Mouse (Mus musculus) megakaryocyte, embryonic 14.5 days (primary cell): Measurements from ENCODE around the gene Palm. TPM values are rescaled to one million over a fixed set of nuclear protein-coding genes. Genes with fewer than 3 reads are reported as not detected.

Experiments used
- H3K27me3 ChIP-seq: replicated peaks from 2 replicates; pipeline ENCODE3; 2012; ENCODE audit warnings: inconsistent platforms
- H3K36me3 ChIP-seq: replicated peaks from 2 replicates; pipeline ENCODE3; 2012; ENCODE audit warnings: low read length, inconsistent platforms, mixed read lengths
- H3K4me1 ChIP-seq: 2 replicates; pipeline ENCODE4 v1.6.1; 2012; ENCODE audit warnings: inconsistent platforms
- H3K4me3 ChIP-seq: replicated peaks from 2 replicates; pipeline ENCODE3; 2012; ENCODE audit warnings: moderate library complexity, mild to moderate bottlenecking, inconsistent platforms
- H3K9me3 ChIP-seq: 2 replicates; pipeline ENCODE4 v1.6.1; 2012; ENCODE audit warnings: inconsistent platforms
- FLI1 ChIP-seq: IDR thresholded peaks from 2 replicates; pipeline ENCODE4 v1.6.1; 2012; ENCODE audit warnings: low read length, inconsistent platforms, mixed read lengths
- GATA1 ChIP-seq: IDR thresholded peaks from 3 replicates; pipeline ENCODE4 v1.6.1; 2012; ENCODE audit warnings: mixed read lengths, low read length, inconsistent platforms, borderline replicate concordance
- polyA plus RNA-seq: library from polyadenylated mRNA; stranded (reverse); fragments of >175 nt; gene quantifications from 2 replicates; pipeline ENCODE4 v1.2.3, GENCODE M21; 2012; ENCODE audit warnings: low replicate concordance; ENCODE audit not compliant: insufficient read depth

Gene Palm
- polyA plus RNA-seq, 1 experiment: 39.0 TPM

DNA sequence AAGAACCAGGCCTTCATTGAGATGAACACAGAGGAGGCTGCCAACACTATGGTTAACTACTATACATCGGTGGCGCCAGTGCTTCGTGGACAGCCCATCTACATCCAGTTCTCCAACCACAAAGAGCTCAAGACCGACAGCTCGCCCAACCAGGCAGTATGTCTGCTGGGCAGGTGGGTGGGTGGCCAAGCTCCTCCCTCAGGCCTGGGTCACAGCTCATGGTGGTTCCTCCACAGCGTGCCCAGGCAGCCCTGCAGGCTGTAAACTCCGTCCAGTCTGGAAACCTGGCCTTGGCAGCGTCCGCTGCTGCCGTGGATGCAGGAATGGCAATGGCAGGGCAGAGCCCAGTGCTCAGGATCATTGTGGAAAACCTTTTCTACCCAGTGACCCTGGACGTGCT lies 65.7 kb downstream of the Palm start:
- Histone ChIP-seq H3K4me1 (peaks cover 67% of the 10 kb centered on the region), H3K4me3 (no peak overlapping the region), H3K36me3 (peaks cover 75% of the 10 kb centered on the region), H3K9me3 (no peaks in the 10 kb centered on the region), H3K27me3 (no peaks in the 10 kb centered on the region)
- TF ChIP-seq FLI1: no peak

DNA sequence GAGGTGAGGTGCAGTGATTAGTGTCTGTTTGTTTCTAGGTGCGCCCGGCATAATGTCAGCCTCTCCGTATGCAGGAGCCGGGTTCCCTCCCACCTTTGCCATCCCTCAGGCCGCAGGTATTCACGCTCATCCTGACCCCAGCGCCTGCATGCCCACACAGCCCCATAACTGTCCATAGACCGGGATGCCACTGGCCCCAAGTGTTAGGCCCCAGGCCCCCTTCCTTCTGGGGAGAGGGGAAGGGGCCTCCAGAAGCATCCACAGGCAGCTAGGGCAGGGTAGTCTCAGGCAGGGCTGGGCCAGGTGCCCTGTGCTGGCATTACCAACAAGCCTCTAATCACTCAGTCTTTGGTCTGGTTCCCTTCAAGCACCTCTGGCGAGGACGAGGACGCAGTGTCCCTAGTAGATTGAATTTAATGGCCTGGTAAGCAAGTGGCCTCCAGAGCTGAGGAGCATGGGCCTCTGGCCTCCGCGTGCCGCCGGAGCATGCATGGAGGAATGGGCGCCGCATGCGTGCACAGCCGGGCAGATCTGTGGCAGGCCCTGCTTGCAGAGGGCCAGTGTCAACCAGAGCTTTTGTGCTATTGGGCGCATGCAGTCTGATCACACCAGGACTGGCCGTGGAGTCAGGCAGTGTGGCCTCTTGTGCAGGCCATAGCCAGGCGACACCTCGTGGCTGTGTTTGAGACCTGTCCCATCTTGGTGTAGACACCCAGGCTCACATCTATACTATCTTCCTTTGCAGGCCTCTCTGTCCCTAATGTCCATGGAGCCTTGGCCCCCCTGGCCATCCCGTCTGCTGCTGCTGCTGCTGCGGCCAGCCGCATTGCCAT lies 66.9 kb downstream of the Palm start:
- TF ChIP-seq GATA1: no peak
- TF ChIP-seq FLI1: no peak
- H3K4me1 ChIP-seq: peaks cover 76% of the 10 kb centered on the region
- H3K4me3 ChIP-seq: peak overlapping the region; percentile 53
- no peaks in the 10 kb centered on the region for H3K27me3 ChIP-seq
- no peaks in the 10 kb centered on the region for H3K9me3 ChIP-seq
- peaks cover 85% of the 10 kb centered on the region for H3K36me3 ChIP-seq

DNA sequence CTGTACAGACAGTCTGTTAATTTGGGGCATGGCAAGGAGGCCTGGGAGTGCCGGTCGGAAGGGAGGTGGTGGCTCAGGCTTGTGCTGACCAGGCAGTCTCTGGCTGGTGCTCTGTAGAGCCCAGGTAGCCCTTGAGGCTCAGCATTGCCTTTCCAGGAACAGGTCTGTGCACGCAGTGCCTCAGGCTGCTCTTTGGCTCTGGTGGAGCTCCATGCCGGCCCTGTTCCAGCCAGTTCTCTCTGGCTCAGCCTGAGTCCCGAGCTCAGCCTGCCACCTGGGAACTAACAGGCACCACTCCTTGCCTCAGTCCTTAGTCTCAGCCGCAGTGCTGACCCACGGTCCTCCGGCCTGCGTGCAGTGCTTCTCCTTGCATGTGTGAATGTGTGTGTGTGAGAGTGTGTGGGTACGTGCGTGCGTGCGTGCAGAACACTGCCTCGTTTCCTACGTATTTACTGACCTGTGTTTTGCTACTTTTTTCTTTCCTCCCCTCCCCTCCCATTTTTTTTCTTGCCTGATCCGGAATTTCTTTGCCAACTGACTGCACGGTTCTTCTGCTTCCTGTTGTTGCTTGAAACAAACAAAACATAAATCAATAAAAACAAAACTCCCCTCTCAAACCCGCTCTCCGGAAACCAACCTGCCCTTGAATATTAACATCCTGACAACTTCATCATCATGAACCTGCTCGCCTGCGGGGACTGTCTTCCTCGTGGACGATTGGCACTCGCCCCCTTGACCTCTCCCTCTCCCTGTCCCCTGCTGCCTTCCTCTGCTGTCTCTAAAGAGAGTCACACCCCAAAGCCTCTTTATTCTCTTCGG lies 68.1 kb downstream of the Palm start:
- Histone ChIP-seq H3K9me3 (no peaks in the 10 kb centered on the region), H3K36me3 (peaks cover 92% of the 10 kb centered on the region), H3K4me1 (peaks cover 84% of the 10 kb centered on the region), H3K27me3 (no peaks in the 10 kb centered on the region), H3K4me3 (peak overlapping the region; percentile 9)
- TF ChIP-seq GATA1: no peak
- no peak for TF ChIP-seq FLI1

DNA sequence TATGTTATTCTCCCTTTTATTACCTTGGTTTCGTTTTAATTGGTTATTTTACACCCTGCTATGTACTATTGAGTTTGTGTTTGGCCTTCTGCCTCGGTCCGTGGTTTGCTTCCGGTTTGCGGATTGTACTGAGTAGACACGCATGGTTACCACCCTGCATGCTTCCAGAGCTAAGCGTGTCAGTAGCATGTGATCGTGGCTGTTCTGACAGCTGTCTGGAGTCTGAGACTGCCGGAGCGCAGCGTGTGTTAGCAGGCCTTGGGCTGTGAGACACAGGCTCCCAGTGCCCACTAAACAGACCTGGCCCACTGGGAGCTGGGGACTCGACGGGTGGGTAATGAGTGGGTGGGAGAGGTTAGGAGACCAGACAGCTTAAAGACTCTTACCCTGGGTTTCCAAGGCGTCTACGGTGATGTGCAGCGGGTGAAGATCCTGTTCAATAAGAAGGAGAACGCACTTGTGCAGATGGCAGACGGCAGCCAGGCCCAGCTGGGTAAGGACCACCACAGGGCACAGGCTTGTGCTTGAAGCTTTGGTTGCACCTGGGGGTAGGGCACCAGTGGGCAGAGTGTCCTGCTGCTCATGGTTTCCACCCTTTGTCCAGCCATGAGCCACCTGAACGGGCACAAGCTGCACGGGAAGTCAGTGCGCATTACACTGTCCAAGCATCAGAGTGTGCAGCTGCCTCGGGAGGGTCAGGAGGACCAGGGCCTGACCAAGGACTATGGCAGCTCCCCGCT lies 68.8 kb downstream of the Palm start:
- Histone ChIP-seq H3K4me1 (peaks cover 84% of the 10 kb centered on the region), H3K27me3 (no peaks in the 10 kb centered on the region), H3K36me3 (peaks cover 86% of the 10 kb centered on the region), H3K4me3 (no peak overlapping the region), H3K9me3 (no peaks in the 10 kb centered on the region)
- TF ChIP-seq FLI1 (no peak), GATA1 (no peak)

DNA sequence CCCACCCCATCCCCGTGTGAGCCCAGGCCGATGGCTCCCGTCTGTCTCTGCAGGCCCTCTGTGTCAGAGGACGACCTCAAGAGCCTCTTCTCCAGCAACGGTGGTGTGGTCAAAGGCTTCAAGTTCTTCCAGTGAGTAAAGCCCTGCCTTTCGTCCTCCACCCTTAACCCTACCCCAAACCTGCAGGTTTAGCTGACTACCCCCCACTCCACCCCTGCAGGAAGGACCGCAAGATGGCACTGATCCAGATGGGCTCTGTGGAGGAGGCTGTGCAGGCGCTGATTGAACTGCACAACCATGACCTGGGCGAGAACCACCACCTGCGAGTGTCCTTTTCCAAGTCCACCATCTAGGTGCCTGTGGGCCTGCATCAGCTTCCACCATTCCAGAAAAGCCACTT lies 69.6 kb downstream of the Palm start:
- TF ChIP-seq GATA1 (no peak), FLI1 (no peak)
- H3K4me1 ChIP-seq: peaks cover 79% of the 10 kb centered on the region
- no peaks in the 10 kb centered on the region for H3K9me3 ChIP-seq
- H3K4me3 ChIP-seq: no peak overlapping the region
- no peaks in the 10 kb centered on the region for H3K27me3 ChIP-seq
- peaks cover 79% of the 10 kb centered on the region for H3K36me3 ChIP-seq

DNA sequence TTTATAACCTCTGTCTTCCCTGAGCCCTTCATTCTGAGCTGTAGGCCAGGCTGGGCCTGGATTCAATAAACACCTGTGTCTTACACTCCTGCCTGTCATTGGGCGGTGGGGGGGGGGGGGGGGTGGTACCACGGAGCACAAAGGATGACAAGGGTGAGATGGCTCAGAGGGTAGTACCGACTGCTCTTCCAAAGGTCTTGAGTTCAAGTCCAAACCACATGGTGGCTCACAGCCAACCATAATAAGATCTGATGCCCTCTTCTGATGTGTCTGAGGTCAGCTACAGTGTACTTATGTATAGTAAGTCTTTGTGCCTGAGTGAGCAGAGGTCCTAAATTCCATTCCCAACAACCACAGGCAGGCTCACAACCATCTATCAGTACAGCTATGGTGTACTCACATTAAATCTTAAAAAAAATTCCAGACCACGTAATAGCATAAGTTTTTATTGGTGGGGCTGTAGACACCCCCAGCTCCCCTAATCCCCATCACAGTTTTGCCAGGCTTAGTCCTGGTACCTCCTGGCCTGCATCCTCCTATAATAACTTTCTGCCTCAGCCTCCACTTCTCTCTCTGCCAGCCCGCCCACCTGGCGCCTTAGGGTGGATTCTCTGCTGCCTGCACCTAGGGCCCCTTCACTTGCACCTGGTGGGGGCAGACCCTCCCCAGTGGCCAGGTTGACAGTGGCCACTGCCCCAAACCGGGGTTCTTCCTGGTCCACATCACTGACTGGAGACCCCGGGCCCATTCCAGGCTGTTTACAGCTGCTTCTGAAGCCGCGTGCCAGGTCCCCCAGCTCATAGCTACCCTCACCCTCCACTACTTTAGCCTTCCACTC lies 71.2 kb downstream of the Palm start:
- H3K9me3 ChIP-seq: no peaks in the 10 kb centered on the region
- peaks cover 66% of the 10 kb centered on the region for H3K4me1 ChIP-seq
- H3K27me3 ChIP-seq: peaks cover 3% of the 10 kb centered on the region
- H3K4me3 ChIP-seq: peak overlapping the region; percentile 67
- TF ChIP-seq FLI1: no peak
- no peak for TF ChIP-seq GATA1
- peaks cover 62% of the 10 kb centered on the region for H3K36me3 ChIP-seq

DNA sequence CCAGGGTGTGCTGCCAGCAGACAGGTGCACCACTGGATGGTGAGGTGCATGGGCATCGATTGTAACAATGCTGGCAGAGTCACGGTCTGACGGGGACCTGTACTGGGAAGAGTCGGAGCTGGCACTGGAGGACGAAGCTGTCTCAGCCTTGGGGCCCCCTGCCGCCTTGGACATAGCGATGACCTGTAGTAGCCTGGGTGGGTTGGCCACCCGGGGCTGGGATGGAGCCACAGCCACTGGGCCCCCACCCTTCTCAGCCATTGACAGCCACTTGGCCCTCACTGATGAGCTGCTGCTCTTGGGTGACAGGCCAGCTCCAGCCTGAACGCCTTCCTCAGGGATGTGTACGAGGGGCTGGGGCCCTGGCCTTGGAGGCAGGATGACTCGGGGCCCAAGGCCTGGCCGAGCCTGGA lies 71.8 kb downstream of the Palm start:
- Histone ChIP-seq H3K4me1 (peaks cover 60% of the 10 kb centered on the region), H3K9me3 (no peaks in the 10 kb centered on the region), H3K27me3 (peaks cover 3% of the 10 kb centered on the region), H3K36me3 (peaks cover 56% of the 10 kb centered on the region), H3K4me3 (peak overlapping the region; percentile 67)
- TF ChIP-seq GATA1 (no peak), FLI1 (no peak)

DNA sequence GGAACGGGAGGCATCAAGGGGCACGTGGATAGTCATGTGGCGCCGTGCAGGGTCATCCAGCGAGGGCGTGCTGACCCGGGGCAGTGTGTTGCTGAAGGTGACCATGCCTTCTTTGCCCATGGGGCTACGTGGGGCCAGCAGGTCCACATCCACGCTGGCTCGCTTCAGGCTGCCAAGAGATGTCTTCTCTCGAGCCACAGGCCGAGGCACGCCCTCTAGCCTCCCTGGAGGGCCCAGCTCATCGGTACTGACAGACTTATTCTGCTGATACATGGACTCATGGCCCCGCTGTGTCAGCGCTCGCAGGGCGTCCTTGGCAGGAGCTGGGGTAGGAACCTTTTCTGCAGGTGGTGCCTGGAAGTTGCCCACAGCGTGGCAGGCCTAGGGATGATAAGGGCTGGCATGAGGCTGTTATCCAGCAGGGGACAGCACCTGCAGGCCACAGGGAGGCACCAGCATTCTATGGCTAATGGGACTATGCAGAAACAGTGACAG lies 72.5 kb downstream of the Palm start:
- H3K36me3 ChIP-seq: peaks cover 49% of the 10 kb centered on the region

DNA sequence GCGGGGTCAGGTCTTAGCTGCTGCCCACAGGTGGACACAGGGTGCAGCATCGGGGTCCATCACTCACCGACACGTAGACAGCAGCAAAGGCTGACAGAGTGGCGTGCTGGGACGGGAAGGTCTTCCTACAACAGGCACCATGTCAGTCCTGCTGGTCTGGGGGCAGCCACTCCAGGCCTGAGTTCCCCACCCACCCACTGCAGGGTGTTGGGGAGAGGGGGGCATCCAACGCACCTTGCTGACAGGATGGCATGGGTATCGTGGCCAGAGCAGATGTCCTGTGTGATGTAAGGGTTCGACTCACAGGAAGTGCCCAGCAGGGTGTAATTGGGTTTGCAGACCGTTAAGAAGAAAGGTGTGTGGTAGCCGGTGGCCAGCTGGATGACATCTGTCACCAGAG lies 73.2 kb downstream of the Palm start:
- Histone ChIP-seq H3K27me3 (peaks cover 3% of the 10 kb centered on the region), H3K9me3 (0 out of 2 replicates have a peak, but pooled peaks cover 3% of the 10 kb centered on the region), H3K36me3 (peaks cover 42% of the 10 kb centered on the region), H3K4me1 (peaks cover 46% of the 10 kb centered on the region), H3K4me3 (peak overlapping the region; percentile 10)
- TF ChIP-seq FLI1: no peak
- TF ChIP-seq GATA1: no peak

More for the DNA sequence above, 72.5 kb downstream of the Palm start:
- Histone ChIP-seq H3K4me1 (peaks cover 53% of the 10 kb centered on the region), H3K27me3 (peaks cover 3% of the 10 kb centered on the region), H3K4me3 (peak overlapping the region; percentile 21), H3K9me3 (no peaks in the 10 kb centered on the region)
- TF ChIP-seq FLI1 (no peak), GATA1 (no peak)

Other genes starting within 250 kb of the Palm start
- gene Mier2, start 238.4 kb upstream of the Palm start, polyA plus RNA-seq: 32.9 and 68.6 TPM in 2 replicates
- gene Theg, start 206.2 kb upstream of the Palm start, polyA plus RNA-seq: 1.2 TPM in 1 of 2 replicates, not detected in the other
- not detected in 2 replicates for gene C2cd4c, start 179.5 kb upstream of the Palm start, polyA plus RNA-seq
- not detected in 2 replicates for gene Shc2, start 155.7 kb upstream of the Palm start, polyA plus RNA-seq
- not detected in 2 replicates for gene Odf3l2, start 147.8 kb upstream of the Palm start, polyA plus RNA-seq
- 0.78 TPM in 1 of 2 replicates, not detected in the other for gene Madcam1, start 129.0 kb upstream of the Palm start, polyA plus RNA-seq
- 209 and 257 TPM in 2 replicates for gene Tpgs1, start 124.2 kb upstream of the Palm start, polyA plus RNA-seq
- gene Cdc34, start 111.4 kb upstream of the Palm start, polyA plus RNA-seq: 451 and 1,194 TPM in 2 replicates
- gene Gzmm, start 104.6 kb upstream of the Palm start, polyA plus RNA-seq: 1.4 and 2.2 TPM in 2 replicates
- 2,144 and 3,272 TPM in 2 replicates for gene Bsg, start 89.1 kb upstream of the Palm start, polyA plus RNA-seq
- gene Hcn2, start 76.9 kb upstream of the Palm start, polyA plus RNA-seq: 1.5 and 1.8 TPM in 2 replicates
- 11.1 and 25.3 TPM in 2 replicates for gene Polrmt, start 47.0 kb upstream of the Palm start, polyA plus RNA-seq
- gene Fgf22, start 38.5 kb upstream of the Palm start, polyA plus RNA-seq: not detected in 2 replicates
- 302 and 542 TPM in 2 replicates for gene Rnf126, start 26.6 kb upstream of the Palm start, polyA plus RNA-seq
- 1.6 TPM in 1 of 2 replicates, not detected in the other for gene Fstl3, start 16.3 kb upstream of the Palm start, polyA plus RNA-seq
- 0.70 TPM in 1 of 2 replicates, not detected in the other for gene Prss57, start 2.6 kb upstream of the Palm start, polyA plus RNA-seq
- gene Misp, start 27.4 kb downstream of the Palm start, polyA plus RNA-seq: 1.5 and 2.5 TPM in 2 replicates
- 849 and 1,831 TPM in 2 replicates for gene Ptbp1, start 60.9 kb downstream of the Palm start, polyA plus RNA-seq
- 96.7 and 434 TPM in 2 replicates for gene Prtn3, start 80.9 kb downstream of the Palm start, polyA plus RNA-seq
- gene Plppr3, start 81.1 kb downstream of the Palm start, polyA plus RNA-seq: 0.80 and 16.9 TPM in 2 replicates
- gene Elane, start 92.7 kb downstream of the Palm start, polyA plus RNA-seq: 5.6 and 23.2 TPM in 2 replicates
- gene Cfd, start 97.3 kb downstream of the Palm start, polyA plus RNA-seq: not detected in 2 replicates
- 32.2 and 85.7 TPM in 2 replicates for gene Med16, start 115.4 kb downstream of the Palm start, polyA plus RNA-seq
- gene Gm26602, start 117.3 kb downstream of the Palm start, polyA plus RNA-seq: not detected in 2 replicates
- 2.7 and 4.5 TPM in 2 replicates for gene Kiss1r, start 123.4 kb downstream of the Palm start, polyA plus RNA-seq
- gene R3hdm4, start 127.6 kb downstream of the Palm start, polyA plus RNA-seq: 418 and 597 TPM in 2 replicates
- gene Arid3a, start 133.5 kb downstream of the Palm start, polyA plus RNA-seq: 89.7 and 142 TPM in 2 replicates
- gene Wdr18, start 166.6 kb downstream of the Palm start, polyA plus RNA-seq: 22.2 and 23.8 TPM in 2 replicates
- not detected in 2 replicates for gene Grin3b, start 177.1 kb downstream of the Palm start, polyA plus RNA-seq
- 293 and 686 TPM in 2 replicates for gene Tmem259, start 190.8 kb downstream of the Palm start, polyA plus RNA-seq
- 1,011 and 1,303 TPM in 2 replicates for gene Cnn2, start 195.0 kb downstream of the Palm start, polyA plus RNA-seq
- gene Abca7, start 202.9 kb downstream of the Palm start, polyA plus RNA-seq: 47.4 and 62.2 TPM in 2 replicates
- gene Arhgap45, start 223.1 kb downstream of the Palm start, polyA plus RNA-seq: 375 and 477 TPM in 2 replicates
- gene Polr2e, start 246.2 kb downstream of the Palm start, polyA plus RNA-seq: 147 and 260 TPM in 2 replicates